Mouse (Mus musculus): Measurements from ENCODE around the gene Tcf7l2.

DNA sequence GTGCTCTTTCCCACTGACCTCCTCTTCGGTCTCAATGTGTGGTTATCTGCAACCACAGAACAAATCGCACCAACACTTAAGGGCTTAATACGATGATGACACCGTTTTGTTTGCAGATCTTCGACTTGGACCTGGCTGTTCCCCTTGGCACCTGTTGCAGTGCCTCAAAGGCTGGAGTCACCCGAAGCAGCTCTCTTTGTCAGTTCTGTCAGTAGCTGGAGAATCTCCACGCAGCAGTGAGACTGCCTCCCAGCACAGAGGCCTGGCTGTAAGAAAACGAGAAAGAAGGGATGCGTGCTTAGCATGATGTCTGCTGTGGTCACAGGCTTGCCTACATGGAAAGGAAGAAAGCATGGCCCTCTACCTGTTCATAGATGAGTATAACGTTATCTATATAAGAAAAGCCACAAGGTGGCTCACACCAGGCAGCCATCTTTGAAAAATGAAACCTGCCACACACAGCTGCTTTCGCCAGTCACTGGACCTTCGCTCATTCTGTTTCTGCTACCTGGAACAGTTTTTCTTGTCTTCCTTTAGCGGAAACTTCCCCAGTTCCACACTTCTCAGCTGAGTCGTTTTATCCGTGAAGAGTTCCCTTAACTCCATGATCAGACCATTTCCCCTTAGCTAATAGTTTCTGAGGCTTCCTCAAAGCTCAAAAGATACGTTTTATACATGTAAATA, 21.1 kb upstream of the Tcf7l2 start:
- no peak for TF ChIP-seq CHD2 (IDR thresholded peaks at IDR 0.05; ENCODE audit: low read depth, low read length)
- no peak for TF ChIP-seq ZC3H11A (IDR thresholded peaks at IDR 0.05; ENCODE audit: borderline replicate concordance, low read depth, low read length)

All from ES-E14 (cell line).